Mouse (Mus musculus): ENCODE measurements around the gene Hspa1l.

GRCm38 (mm10) chr17:35024261-35024660 lies 51.8 kb downstream of the Hspa1l start:
- TF ChIP-seq EP300 (IDR thresholded peaks at IDR 0.05; ENCODE audit: low read depth), result no peak
- TF ChIP-seq CTCF (IDR thresholded peaks at IDR 0.05; ENCODE audit: low read depth), result no peak
